Mouse (Mus musculus): ENCODE results near the gene Mfsd6l. TPM values are rescaled to one million over a fixed set of nuclear protein-coding genes. Genes with fewer than 3 reads are reported as not detected.

Mfsd6l gene
- total RNA-seq, 2 experiments from 2014 or later: 0.11 TPM; not detected in 1

- no peak overlapping the region for H3K27ac ChIP-seq
- intact Hi-C loops (cut with DNase I): no loop called here
- no peak overlapping the region for H3K4me3 ChIP-seq
- DNase-seq: no peak
- no peak for TF ChIP-seq CTCF (IDR thresholded peaks at IDR 0.05)
Observed at GRCm38 (mm10) chr11:68533971-68534475, 22.0 kb upstream of the Mfsd6l start.

GRCm38 (mm10) chr11:68536026-68536425 lies 20.0 kb upstream of the Mfsd6l start:
- Histone ChIP-seq H3K4me3 (no peak overlapping the region), H3K27ac (no peak overlapping the region)
- intact Hi-C loops (cut with DNase I): no loop called here
- DNase-seq: no peak
- no peak for TF ChIP-seq CTCF (IDR thresholded peaks at IDR 0.05)

DNA sequence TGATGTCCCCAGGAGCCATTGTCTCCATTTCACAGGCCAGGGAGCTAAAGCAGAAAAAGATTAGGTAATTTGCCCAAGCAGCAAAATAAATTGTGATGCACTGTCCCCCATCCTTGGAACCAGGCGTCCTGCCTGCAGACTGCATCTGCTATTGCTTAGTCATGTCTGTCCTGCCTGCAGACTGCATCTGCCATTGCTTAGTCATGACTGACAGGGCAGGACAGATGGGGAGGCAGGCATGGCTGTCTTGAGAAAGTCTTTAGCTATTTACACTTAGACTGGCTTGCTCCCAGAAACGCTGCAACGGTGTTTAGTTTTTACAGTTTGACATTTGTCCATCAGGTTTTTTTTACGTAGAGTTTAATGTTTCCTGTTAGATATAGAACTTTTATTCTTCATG lies 19.5 kb upstream of the Mfsd6l start:
- H3K4me3 ChIP-seq: no peak overlapping the region
- no peak for TF ChIP-seq CTCF (IDR thresholded peaks at IDR 0.05)
- H3K27ac ChIP-seq: no peak overlapping the region
- DNase-seq: no peak
- intact Hi-C loops (cut with DNase I): no loop called here

DNA sequence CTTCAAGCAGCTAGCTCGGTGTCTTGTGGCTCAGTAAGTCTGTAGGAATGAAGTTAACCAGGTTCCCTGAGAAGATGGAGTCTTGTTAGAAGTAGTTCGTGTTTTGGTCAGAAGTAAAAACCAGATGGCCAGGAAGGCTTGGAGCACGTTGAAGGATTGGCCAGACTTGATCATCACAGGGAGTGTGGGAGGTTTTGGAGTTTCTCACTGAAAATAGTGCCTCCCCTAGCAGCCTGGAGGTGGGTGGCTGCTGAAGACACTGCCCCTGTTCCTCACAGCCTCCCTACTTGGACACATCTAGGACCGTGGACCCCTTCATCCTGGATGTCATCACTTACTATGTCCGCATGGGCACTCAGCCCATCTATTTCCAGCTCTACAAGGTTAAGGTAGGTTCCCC lies 16.4 kb upstream of the Mfsd6l start:
- intact Hi-C loops (cut with DNase I): no loop called here

GRCm38 (mm10) chr11:68544554-68544953 lies 11.4 kb upstream of the Mfsd6l start:
- peak overlapping the region; percentile 20; the same call in 1 of the 2 replicates for H3K27ac ChIP-seq
- intact Hi-C loops (cut with DNase I): no loop called here
- DNase-seq: peak; percentile 40

More for the DNA sequence above, 16.4 kb upstream of the Mfsd6l start:
- no peak for DNase-seq
- no peak overlapping the region for H3K4me3 ChIP-seq
- TF ChIP-seq CTCF (IDR thresholded peaks at IDR 0.05): no peak
- no peak overlapping the region for H3K27ac ChIP-seq

DNA sequence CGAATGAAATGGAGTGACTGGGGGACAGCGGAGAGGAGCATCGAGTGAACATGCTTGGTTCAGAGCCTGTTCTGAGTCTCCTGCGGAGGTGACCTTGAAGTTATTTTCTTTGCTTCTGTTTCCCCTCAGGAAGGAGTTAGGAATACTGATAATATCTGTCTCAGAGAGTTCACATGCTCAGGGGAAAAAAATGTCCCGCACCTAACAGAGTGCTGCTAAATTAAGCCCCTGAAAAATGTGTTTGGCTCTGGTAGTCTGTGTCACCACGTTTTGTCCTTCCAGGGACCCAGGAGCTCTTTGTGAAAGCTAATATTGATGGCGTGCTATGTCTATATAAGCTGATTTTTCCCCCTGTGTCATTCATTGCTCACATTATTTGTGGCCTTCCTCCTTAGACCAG lies 10.8 kb upstream of the Mfsd6l start:
- intact Hi-C loops (cut with DNase I): loop anchor here (5.0 kb wide), 1 partner anchor 58 kb away; no protein-coding TSS in a partner anchor
- DNase-seq: no peak
- TF ChIP-seq CTCF (IDR thresholded peaks at IDR 0.05): no peak
- Histone ChIP-seq H3K27ac (no peak overlapping the region), H3K4me3 (no peak overlapping the region)

More at GRCm38 (mm10) chr11:68544554-68544953, 11.4 kb upstream of the Mfsd6l start:
- H3K4me3 ChIP-seq: no peak overlapping the region
- peak; percentile 66 for TF ChIP-seq CTCF (IDR thresholded peaks at IDR 0.05)

DNA sequence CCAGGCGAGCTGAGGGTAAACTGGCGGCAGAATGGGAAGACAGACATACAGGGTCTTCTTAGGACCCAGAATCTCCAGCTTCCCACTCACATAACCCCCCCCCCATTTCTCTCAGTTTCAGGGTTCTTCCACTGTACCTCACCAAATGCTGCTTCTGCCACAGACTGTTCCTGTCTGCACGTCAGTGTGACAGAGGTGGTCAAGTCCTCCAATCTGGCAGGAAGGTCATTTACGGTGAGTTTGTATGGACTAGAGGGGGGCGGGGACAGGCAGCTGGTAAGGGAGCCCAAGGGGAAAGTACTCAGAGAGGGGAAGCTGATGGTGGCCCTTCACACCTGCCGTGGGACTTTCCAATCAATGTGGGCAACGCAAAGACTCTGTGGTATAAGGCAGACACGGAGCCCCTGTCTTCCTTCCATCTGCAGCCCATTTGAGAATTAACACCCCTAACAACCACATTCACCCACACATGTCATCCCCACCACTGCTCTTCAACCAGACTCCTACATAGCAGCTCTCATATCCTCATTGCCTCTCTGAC lies 10.2 kb upstream of the Mfsd6l start:
- DNase-seq: no peak
- H3K4me3 ChIP-seq: no peak overlapping the region
- no peak overlapping the region for H3K27ac ChIP-seq
- no peak for TF ChIP-seq CTCF (IDR thresholded peaks at IDR 0.05)
- intact Hi-C loops (cut with DNase I): loop anchor here (5.0 kb wide), 1 partner anchor 58 kb away; no protein-coding TSS in a partner anchor

DNA sequence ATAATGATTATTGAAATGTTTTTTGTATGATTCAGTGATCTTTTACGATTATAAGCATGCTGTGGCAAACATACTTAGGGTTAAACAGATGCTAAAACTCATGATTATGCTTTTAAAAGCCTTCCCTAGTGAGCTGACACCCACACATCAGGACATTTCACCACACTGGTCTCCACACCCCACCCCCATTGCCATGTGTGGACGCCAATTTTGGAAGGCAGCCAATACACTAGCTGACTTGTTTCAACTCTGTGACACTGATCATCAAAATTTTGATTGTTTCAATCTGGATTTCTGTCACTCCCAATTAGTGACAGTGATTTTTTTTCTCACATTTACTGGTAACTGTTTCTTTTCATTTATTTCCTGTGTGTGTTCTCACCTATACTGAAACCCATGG lies 8.5 kb upstream of the Mfsd6l start:
- intact Hi-C loops (cut with DNase I): loop anchor here (5.0 kb wide), 1 partner anchor 60 kb away; no protein-coding TSS in a partner anchor
- no peak for TF ChIP-seq CTCF (IDR thresholded peaks at IDR 0.05)
- Histone ChIP-seq H3K27ac (no peak overlapping the region), H3K4me3 (no peak overlapping the region)
- no peak for DNase-seq

- H3K27ac ChIP-seq: no peak overlapping the region
- H3K4me3 ChIP-seq: no peak overlapping the region
- DNase-seq: no peak
- intact Hi-C loops (cut with DNase I): loop anchor here (5.0 kb wide), 1 partner anchor 62 kb away; no protein-coding TSS in a partner anchor
- peak; percentile 52 for TF ChIP-seq CTCF (IDR thresholded peaks at IDR 0.05)
Observed at GRCm38 (mm10) chr11:68549597-68549996, 6.4 kb upstream of the Mfsd6l start.

- Histone ChIP-seq H3K4me3 (no peak overlapping the region), H3K27ac (no peak overlapping the region)
- no peak for DNase-seq
- intact Hi-C loops (cut with DNase I): no loop called here
- no peak for TF ChIP-seq CTCF (IDR thresholded peaks at IDR 0.05)
Observed at GRCm38 (mm10) chr11:68550358-68550757, 5.6 kb upstream of the Mfsd6l start.

GRCm38 (mm10) chr11:68553981-68554471 lies 2.0 kb upstream of the Mfsd6l start:
- peak; percentile 65 for DNase-seq
- Histone ChIP-seq H3K4me3 (no peak overlapping the region), H3K27ac (peak overlapping the region; percentile 68)
- intact Hi-C loops (cut with DNase I): no loop called here
- TF ChIP-seq CTCF (IDR thresholded peaks at IDR 0.05): peak; percentile 64

- no peak overlapping the region for H3K4me3 ChIP-seq
- no peak for DNase-seq
- peak; percentile 53 for TF ChIP-seq CTCF (IDR thresholded peaks at IDR 0.05)
- intact Hi-C loops (cut with DNase I): no loop called here
- no peak overlapping the region for H3K27ac ChIP-seq
Observed at GRCm38 (mm10) chr11:68559546-68559945, 3.6 kb downstream of the Mfsd6l start.

Measured in gastrocnemius, adult 2 months (tissue).